Mouse (Mus musculus) embryonic fibroblast, embryonic 13.5 days (primary cell): ENCODE results near the gene Glyat.

Experiments
- CTCF ChIP-seq: IDR thresholded peaks from 2 replicates; pipeline ENCODE4 v1.5.1; 2011; ENCODE audit warnings: mild to moderate bottlenecking, control low read depth, low read length, moderate library complexity, borderline replicate concordance; ENCODE audit not compliant: insufficient read depth
- POLR2A ChIP-seq: IDR thresholded peaks from 2 replicates; pipeline ENCODE4 v1.6.1; 2011; ENCODE audit warnings: low read depth, mild to moderate bottlenecking, control low read depth, low read length, moderate library complexity

DNA sequence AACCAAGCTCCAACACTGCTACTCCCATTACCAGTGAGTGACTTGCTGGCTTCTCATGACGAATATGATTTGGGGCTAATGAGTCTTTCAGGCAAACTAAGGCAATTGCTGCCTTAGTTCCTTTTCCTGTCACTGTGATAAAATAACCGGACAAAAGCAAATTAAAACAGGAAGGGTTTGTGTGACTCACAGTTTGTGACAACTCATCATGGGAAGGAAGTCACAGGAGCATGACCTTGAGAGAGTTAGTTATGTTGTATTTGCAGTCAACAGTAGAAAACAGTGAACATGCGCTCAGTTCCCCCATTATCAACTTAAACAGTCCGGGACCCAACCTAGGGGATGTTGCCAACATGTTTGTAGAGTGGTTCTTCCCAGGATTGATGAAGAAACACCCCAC, 47.8 kb upstream of the Glyat start:
- TF ChIP-seq POLR2A: no peak
- TF ChIP-seq CTCF: no peak
